Mouse (Mus musculus) lung, postnatal 0 days (tissue): ENCODE data around the gene Siah3.

ENCODE experiments used
- CTCF ChIP-seq: IDR thresholded peaks from 2 replicates; pipeline ENCODE4 v1.5.1; 2016; ENCODE audit warnings: antibody characterized with exemption, mild to moderate bottlenecking
- EP300 ChIP-seq: IDR thresholded peaks from 2 replicates; pipeline ENCODE4 v1.6.1; 2016; ENCODE audit warnings: antibody characterized with exemption, mild to moderate bottlenecking, control low read depth

- no peak for TF ChIP-seq EP300
- no peak for TF ChIP-seq CTCF
Measured at GRCm38 (mm10) chr14:75540996-75541350, 85.2 kb downstream of the Siah3 start.
